Mouse (Mus musculus) NIH3T3 (cell line): ENCODE measurements around the gene Actn2.
A peak's percentile ranks its signal among the peaks of the same experiment; 100 is the strongest.

Source experiments
- DNase-seq: peaks from one replicate; pipeline ENCODE4 v3.0.0-alpha.2; 2012; ENCODE audit warnings: low read depth

Gene Actn2

GRCm38 (mm10) chr13:12314173-12314572 lies 26.4 kb downstream of the Actn2 start:
- DNase-seq, result no peak

GRCm38 (mm10) chr13:12311930-12312492 lies 28.5 kb downstream of the Actn2 start:
- DNase-seq, result no peak

- DNase-seq, result peak; percentile 32
Observed at GRCm38 (mm10) chr13:12311371-12311770, 29.2 kb downstream of the Actn2 start.

- DNase-seq, result no peak
Observed at GRCm38 (mm10) chr13:12309446-12309845, 31.1 kb downstream of the Actn2 start.

- no peak for DNase-seq
Observed at GRCm38 (mm10) chr13:12308878-12309277, 31.7 kb downstream of the Actn2 start.

GRCm38 (mm10) chr13:12308473-12308872 lies 32.1 kb downstream of the Actn2 start:
- no peak for DNase-seq

GRCm38 (mm10) chr13:12307286-12307685 lies 33.3 kb downstream of the Actn2 start:
- no peak for DNase-seq

- no peak for DNase-seq
Observed at GRCm38 (mm10) chr13:12305540-12305939, 35.0 kb downstream of the Actn2 start.

GRCm38 (mm10) chr13:12304991-12305390 lies 35.6 kb downstream of the Actn2 start:
- no peak for DNase-seq

GRCm38 (mm10) chr13:12297777-12298176 lies 42.8 kb downstream of the Actn2 start:
- no peak for DNase-seq

- peak; percentile 73 for DNase-seq
Observed at GRCm38 (mm10) chr13:12296701-12297100, 43.9 kb downstream of the Actn2 start.

- peak; percentile 11 for DNase-seq
Observed at GRCm38 (mm10) chr13:12293810-12294209, 46.8 kb downstream of the Actn2 start.

GRCm38 (mm10) chr13:12290700-12291099 lies 49.9 kb downstream of the Actn2 start:
- no peak for DNase-seq

GRCm38 (mm10) chr13:12284528-12284927 lies 56.0 kb downstream of the Actn2 start:
- DNase-seq, result no peak

GRCm38 (mm10) chr13:12283826-12284225 lies 56.7 kb downstream of the Actn2 start:
- DNase-seq, result peak; percentile 15

- no peak for DNase-seq
Observed at GRCm38 (mm10) chr13:12274721-12275120, 65.8 kb downstream of the Actn2 start.

GRCm38 (mm10) chr13:12274220-12274619 lies 66.3 kb downstream of the Actn2 start:
- no peak for DNase-seq

GRCm38 (mm10) chr13:12272953-12273352 lies 67.6 kb downstream of the Actn2 start:
- peak; percentile 67 for DNase-seq

- no peak for DNase-seq
Observed at GRCm38 (mm10) chr13:12267971-12268370, 72.6 kb downstream of the Actn2 start.

GRCm38 (mm10) chr13:12267097-12267496 lies 73.5 kb downstream of the Actn2 start:
- DNase-seq, result no peak

- DNase-seq, result no peak
Observed at GRCm38 (mm10) chr13:12263996-12264395, 76.6 kb downstream of the Actn2 start.

- peak; percentile 24 for DNase-seq
Observed at GRCm38 (mm10) chr13:12261505-12261904, 79.1 kb downstream of the Actn2 start.

- DNase-seq, result peak; percentile 96
Observed at GRCm38 (mm10) chr13:12257391-12258380, 82.9 kb downstream of the Actn2 start, which contains the start of gene Mtr. Gene Mtr, minus strand, starts transcription at chr13:12258113.
